Mouse (Mus musculus) thymus, adult 18-20 months (tissue): ENCODE results near the gene Kdm6a.

Experiments used
- DNase-seq, 2 experiments: peaks; one replicate each; pipeline ENCODE4 v3.0.0; 2022; ENCODE audit warnings: mixed read lengths in 2 of 2

Gene Kdm6a

DNA sequence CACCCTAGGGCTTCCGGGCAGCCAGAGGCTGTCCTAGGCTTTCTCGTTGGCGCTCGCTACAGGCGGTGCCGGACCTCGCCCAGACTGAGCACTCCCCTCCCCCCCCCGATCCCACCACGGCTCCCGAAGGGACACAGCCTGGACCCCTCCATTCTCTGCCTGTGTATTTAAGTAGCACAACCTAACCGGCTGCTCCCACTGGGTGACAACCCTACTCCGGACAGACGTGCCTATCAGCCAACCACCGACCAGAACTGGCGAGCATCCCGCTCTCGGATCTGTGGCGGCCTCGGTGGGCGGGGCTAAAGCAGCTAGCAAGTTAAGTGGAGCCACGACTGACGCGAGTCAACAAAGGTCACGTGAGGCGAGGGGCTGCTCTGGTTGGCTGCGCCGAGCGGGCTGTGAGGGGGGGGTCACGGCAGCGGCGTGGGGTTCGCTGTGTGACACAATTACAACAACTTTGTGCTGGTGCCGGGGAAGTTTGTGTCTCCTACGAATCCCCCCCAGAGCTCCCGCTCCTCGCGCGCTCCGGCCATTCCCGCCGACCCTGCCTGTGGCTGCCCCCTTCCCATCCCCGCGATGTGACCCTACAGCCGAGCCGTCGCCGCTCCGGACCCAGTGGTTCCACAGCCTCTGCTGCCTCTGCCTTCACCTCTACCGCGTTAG is at the start of gene Kdm6a:
Gene Kdm6a (plus strand): TSS at position 384 of the 666 bp plus-strand sequence.
- peak; percentile 96 to 100 for DNase-seq

DNA sequence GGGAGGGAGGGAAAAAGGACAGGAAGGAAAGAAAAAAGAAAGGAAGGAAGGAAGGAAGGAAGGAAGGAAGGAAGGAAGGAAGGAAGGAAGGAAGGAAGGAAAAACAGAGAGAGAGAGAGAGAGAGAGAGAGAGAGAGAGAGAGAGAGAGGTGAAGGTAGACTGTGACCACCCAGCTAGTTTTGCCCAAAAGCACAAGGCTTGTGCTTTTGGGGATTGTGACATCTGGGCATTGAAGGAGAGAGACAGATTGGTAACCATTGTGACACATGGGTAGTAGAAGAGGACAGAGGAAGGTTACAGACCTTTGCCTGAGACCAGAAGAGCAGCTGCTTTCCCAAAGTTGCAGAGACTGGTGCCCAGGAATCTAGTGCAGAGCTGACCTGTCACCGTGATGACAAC is 16.8 kb upstream of the Kdm6a start, which contains the start of gene Dusp21:
Gene Dusp21 (plus strand): TSS at position 301 of the 400 bp plus-strand sequence.
- no peak for DNase-seq

DNA sequence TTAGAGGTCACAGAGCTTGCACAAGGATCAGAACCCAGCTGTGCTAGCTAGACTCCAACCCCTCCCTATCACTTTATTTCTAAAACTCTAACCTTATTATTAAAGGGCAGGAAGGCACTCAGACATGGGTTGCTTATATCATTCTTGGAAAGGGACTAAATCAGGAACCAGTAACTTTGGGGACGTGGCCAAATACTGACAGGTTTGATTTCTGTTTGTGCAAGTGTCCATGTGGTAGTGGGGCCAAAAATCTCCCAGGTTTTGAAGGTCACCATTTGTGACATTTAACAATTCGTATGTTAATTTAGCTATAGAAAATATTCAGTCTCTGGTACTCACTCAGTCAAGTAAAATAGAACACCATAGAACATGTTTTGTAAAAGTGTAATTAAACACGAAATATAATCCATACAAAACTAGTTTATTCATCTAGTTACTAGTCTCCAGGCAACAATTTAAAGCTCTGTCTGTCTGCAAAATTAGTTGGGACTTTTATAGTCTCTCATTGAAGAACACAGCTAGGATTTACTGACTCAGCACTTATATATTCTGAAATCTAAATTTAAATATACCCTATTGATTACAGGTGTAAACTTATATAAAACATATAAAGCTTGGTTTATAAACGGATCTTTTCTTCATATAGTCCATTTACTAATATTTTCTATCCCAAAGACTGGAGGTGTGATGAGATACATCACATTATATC is 1.5 kb upstream of the Kdm6a start:
- no peak for DNase-seq

DNA sequence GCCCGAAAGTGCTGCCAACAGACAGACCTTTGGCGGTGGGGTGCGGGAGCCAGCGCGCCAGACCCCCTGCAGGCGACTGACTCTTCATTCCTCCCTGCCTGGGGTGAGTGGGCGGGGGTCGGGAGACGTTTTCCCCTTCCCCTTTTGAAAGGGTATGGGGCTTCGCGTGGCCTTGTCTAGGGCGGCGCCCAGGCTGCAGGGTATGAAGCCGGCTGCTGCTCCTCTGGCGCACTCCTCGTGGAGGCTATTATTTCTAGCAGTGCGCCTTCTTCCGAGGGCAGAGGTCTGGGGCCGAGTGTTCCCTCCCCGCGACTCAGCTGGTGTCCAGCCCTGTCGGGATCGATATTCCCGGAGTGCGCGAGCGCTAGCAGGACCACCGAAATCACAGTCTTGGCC is 581 bp upstream of the Kdm6a start:
- peak in 1 of 2 experiments; percentile 59 for DNase-seq

DNA sequence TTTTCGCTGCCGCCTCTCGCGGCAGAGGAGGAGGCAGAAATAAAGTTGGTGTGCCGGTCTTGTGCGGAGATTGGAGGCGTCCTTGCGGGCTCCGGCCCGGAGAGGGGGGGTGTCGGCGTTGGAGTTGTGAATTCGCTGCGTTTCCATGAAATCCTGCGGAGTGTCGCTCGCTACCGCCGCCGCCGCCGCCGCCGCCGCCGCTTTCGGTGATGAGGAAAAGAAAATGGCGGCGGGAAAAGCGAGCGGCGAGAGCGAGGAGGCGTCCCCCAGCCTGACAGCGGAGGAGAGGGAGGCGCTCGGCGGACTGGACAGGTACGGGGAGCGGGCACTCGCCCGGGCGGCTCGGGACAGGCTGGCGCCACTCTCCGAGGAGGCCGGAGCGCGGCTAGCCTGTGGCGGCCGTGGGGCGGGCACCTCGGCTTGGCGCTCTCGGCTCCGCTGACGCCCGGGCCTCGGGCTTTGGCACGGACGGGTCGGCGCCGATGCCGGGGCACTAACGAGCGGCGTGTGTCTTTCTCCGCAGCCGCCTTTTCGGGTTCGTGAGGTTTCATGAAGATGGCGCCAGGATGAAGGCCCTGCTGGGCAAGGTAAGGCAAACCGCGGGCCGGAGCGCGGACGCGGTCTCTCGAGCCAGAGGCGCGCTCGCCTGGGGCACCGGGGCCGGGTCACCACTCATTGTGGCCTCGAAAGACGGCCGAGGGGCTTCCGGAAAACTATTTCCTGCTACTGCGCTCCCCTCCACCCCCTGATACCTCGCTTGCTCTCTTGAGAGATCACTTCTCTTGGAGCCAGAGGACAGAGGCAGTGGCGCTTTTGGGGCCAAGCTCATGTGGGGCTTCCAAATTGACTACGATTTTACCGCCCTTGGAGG is 721 bp downstream of the Kdm6a start:
- peak; percentile 25 to 64 for DNase-seq

DNA sequence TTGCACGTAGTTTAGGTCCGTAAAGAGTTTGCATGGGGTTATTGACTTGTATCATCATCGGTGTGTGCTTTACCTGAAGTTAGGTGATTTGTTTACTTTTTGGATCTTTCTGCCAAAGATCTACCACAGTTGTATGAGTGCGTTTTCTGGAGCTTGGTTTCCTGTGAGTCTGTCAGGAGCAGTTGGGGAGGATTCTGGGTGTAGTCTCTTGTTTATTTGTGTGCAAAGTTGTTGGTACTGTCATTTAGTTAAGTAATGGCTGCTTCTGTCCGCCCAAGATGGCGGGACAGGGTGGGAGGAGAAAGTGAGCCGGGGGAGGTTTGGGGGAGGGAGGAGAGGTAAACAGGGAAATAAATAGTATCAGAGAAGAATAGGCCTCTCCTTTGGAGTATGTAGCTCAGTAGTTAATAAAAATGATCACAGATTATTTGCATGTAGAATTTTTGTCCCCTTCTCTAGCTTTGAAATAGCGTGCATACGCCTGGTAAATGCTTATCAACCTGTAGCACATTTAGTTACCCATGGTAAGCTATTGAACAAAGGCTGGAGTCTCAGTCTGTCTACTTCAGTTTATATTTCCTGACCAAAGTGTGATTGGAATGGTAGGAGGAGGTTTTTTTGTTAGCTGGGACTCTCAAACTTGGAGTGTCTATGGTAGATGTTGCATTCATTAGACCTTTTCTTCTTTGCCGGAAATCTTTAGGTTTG is 1.7 kb downstream of the Kdm6a start:
- peak in 1 of 2 experiments; percentile 24 for DNase-seq

DNA sequence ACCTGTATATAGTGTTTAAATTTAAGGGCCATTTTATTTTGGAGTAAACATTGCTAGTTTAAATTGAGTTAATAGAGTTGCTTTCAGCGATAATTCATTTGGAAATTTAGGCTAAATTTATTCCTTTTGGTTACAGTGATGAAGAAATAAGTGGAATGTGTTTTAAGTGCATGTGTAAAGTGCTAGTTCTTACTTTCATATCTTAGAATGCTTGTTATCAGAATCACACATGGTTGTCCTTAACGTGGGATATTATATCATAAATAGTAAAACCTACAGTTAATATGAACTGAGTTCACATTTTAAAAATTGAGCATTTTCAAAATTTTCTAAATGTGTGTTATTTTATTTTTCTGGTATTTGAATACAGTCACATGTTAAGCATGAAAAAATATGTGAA is 2.7 kb downstream of the Kdm6a start:
- DNase-seq, result no peak

DNA sequence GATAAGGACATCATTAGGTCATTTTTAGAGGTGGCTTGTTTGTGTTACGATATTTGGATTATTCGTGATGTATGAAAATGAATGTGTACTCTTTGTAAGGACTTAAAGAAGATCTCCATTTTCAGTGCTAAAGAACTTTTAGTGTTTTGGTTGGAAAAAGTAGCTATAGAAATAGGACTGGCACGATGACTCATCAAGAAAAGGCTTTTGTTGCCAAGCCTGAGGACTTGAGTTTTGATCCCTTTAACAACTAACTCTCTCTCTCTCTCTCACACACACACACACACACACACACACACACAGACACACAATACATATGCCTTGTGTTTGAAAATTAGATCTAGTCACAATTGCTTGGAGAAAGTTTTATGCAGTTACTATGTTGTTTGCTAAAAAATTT is 4.6 kb downstream of the Kdm6a start:
- no peak for DNase-seq

DNA sequence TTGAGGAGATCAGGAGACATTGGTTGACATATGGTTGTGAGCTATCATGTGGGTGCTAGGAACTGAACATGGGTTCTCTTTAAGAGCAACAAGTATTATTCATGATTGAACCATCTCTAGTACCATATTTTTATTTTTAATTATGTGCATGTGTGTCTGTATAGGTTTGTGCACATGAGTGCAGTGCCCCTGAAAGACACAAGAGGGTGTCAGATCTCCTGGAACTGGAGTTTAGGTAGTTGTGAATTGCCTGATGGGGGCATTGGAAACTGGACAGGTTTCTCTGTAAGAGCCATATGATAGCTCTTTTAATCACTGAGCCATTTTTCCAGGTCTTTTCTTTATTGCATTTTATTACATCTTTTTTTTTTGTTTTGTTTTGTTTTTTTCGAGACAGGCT is 6.6 kb downstream of the Kdm6a start:
- no peak for DNase-seq

DNA sequence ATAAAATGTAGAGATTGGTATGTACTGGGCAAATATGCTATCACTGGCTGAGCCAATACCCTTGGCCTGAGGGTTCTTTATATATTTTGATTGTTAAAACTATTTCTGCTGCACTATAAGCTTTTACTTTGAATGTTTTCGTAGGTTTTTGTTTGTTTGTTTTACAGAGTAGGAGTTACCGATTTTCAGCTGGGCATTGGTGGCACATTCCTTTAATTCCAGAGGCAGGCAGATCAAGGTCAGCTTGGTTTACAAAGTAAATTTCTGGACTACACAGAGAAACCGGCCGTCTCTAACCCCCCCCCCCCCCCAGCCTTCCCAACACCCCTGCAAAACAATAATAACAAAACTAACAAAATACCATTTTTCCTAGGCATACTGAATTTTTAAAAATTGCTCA is 12.5 kb downstream of the Kdm6a start:
- DNase-seq, result no peak

DNA sequence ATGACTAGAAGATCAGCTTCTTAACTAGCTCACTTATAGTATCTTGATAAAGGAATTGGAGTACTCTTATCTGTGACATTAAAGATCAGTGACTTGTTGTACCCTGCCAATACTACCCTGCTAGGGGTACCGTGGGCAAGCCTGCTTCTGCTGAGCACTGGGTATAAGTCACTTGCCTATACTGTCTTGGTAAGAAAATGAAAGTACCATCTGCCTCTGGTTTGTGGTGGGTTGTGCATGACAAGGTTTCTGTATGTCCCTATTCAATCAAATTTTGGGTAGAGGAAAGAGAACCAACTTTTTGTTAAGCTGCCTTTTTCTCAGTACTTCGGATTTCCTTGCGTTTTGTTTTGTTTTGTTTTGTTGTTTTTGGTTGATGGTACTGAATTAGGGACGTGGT is 15.4 kb downstream of the Kdm6a start:
- no peak for DNase-seq

DNA sequence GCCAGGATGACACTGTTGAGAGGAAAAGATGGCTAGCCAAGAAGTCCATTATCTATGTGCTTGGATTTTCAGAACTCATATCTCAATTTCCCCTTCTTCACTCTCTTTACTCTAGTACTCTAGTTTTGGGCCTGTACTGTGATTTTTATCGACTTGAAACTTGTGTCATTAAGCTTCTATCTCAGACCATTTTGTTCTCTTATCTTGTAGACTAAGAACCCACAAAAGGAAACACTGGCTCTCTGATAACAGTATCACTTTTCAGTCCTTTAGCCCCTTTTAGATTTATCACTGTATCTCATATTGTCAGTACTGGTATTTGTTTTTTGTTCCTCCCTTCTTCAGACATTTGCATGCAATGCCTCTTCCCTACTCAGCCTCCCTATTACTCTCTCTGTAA is 17.1 kb downstream of the Kdm6a start:
- DNase-seq, result no peak

DNA sequence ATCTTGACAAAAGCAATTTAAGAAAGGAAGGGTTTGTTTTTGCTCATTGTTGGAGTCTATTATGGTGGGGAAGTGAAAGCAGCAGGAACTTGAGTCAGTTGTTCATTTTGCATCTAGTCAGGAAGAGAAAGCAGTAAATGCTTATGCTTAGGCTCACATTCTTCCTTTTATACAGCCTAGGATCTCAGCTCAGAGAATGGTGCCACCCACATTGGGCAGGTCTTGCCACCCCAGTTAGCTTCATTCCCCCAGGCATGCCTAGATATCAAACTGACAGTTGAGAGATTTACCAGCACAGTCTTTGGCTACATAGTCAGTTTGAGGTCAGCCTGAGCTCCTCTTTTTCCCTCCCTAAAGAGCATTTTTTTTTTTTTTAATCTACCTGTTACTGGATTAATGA is 24.8 kb downstream of the Kdm6a start:
- DNase-seq, result no peak

DNA sequence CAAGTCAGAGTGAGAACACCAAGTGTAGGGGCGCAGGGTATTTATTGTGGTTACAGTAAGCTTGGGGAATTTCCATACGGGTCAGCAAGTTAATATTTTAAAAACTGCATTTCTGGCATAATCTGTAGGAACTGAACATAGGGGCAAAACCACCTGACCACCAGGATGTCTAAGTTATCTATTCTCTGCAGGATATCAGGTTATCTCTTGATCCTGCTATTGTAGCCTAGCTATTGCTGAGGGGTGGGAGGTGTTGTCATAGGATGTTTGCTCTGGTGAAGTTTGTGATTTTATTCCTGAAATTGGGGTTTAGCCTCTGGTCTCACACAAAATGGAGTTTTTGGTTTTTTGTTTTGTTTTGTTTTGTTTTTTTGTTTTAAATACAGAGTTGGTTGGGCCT is 25.9 kb downstream of the Kdm6a start:
- DNase-seq, result no peak

DNA sequence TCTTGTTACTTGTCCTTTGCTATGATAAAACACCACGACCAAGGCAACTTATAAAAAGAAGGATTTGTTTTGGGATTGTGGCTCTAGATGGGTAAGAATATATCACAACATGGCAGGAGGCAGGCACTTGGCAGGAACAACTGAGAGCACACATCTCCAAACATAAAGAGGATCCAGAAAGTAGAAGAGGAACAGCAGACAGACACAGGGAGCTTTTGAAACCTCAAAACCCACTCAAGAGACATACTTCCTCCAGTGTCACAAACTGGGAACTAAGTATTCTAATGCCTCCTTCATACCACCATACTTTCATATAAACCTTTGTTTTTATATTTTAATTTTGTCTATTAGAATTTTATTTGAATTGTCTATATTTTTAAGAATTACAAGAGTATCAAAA is 77.2 kb downstream of the Kdm6a start:
- no peak for DNase-seq

DNA sequence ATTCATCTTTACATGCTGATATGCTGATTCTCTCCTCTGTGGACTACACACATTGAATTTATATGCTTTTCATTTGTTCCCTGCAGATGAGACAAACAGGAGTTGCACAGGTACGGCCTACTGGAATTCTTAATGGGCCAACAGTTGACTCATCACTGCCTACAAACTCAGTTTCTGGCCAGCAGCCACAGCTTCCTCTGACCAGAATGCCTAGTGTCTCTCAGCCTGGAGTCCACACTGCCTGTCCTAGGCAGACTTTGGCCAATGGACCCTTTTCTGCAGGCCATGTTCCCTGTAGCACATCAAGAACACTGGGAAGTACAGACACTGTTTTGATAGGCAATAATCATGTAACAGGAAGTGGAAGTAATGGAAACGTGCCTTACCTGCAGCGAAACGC is 88.2 kb downstream of the Kdm6a start:
- no peak for DNase-seq

DNA sequence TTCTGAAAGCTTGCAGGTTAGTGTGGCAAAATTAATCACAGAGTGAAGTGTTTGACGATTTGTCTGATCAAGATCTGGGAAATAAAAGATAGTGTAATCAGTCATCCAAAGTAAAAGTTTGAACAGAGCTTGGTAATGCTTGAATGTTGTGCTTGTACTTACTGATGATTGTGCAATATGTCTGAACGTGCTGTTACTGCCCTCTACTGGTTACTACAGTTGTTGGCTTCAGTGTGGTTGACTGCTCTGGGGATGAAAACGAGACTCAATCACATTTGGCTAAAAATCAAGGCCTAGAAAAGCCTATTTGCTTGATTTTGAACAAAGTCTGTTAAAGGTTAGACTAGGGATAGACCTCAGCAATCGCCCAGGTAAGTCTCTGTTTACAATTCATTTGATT is 92.4 kb downstream of the Kdm6a start:
- DNase-seq, result no peak

DNA sequence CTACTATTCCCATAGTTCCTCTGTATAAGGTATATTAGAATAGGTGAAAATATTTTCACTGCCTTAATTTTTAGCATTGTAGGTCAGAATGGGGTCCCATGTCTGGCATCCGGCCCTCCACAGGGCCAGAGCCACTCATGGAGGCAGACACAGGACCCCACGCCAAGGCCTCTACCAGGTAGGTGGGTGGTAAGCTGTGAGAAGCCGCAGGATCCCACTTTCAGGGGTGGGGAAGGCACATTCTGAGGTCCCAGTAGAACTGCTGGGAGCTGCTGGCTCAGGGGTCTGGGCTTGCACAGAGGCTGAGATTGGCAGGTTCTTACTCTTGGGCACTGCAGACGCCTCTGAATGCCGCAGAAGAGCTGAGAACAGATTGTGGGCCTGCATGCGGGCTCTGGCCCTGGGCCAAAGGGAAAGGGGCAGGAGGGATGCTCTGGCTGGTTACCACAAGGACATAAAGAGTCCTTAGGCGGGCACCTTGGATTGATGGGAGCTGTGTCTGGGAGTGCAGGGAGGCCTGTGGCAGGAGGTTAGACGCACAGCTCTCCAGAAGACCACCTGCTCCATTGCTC is 95.9 kb downstream of the Kdm6a start:
- no peak for DNase-seq

DNA sequence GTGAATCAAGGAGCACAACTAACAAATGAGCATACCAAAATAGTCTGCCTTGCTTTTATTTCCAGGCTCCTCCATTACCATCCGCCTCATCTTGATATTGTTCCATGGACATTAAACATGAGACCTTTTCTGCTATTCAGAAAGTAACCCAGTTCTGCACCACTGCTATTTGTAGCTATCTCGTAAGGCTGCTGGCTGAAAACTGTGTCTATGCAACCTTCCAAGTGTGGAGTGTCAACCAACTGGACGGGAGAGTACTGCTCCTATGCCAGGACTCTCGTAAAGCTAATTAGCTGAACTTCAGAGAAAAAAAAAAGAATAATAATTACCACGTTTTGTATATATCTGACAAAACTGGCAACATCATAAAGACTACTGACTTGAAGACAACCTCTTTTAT is 116.2 kb downstream of the Kdm6a start:
- no peak for DNase-seq

DNA sequence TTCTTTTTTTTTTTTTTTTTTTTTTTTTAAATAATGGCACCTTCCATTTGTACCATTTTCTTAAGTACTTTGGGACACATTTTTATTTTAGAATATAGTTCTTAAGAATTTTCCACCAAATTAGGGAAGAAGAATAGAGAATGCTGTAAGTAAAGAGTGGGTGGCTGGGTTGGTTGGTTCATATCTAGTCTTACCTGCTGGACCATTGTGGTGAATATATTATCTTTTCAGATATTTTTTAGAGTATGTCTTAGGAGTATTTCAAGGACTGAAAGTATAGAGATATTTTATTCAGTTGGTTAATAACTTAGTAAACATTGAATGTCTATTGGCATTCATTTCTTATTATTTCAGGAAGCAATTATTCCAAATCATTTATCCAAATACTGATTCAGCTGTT is 117.8 kb downstream of the Kdm6a start:
- no peak for DNase-seq
